Mouse (Mus musculus): ENCODE measurements around the gene Atg14.
"Not testable (repeated sequence)": the region's sequence is repeated elsewhere in the genome, so short reads cannot be mapped to it uniquely, and the experiment has no call there.

Gene Atg14

GRCm38 (mm10) chr14:47551668-47552067 lies 18.8 kb downstream of the Atg14 start:
- no peak for ATAC-seq (ENCODE audit: insufficient number of reproducible peaks, low FRiP score, low TSS enrichment)

GRCm38 (mm10) chr14:47544877-47545276 lies 25.6 kb downstream of the Atg14 start:
- no peak for ATAC-seq (ENCODE audit: insufficient number of reproducible peaks, low FRiP score, low TSS enrichment)

- ATAC-seq (ENCODE audit: insufficient number of reproducible peaks, low FRiP score, low TSS enrichment): no peak
Observed at GRCm38 (mm10) chr14:47544286-47544685, 26.2 kb downstream of the Atg14 start.

GRCm38 (mm10) chr14:47542283-47542682 lies 28.2 kb downstream of the Atg14 start:
- no peak for ATAC-seq (ENCODE audit: insufficient number of reproducible peaks, low FRiP score, low TSS enrichment)

- no peak for ATAC-seq (ENCODE audit: insufficient number of reproducible peaks, low FRiP score, low TSS enrichment)
Observed at GRCm38 (mm10) chr14:47541325-47541948, 29.0 kb downstream of the Atg14 start.

GRCm38 (mm10) chr14:47535096-47535495 lies 35.4 kb downstream of the Atg14 start:
- no peak for ATAC-seq (ENCODE audit: insufficient number of reproducible peaks, low FRiP score, low TSS enrichment)

GRCm38 (mm10) chr14:47534176-47534525 lies 36.3 kb downstream of the Atg14 start:
- no peak for ATAC-seq (ENCODE audit: insufficient number of reproducible peaks, low FRiP score, low TSS enrichment)

GRCm38 (mm10) chr14:47533365-47534175 lies 36.9 kb downstream of the Atg14 start:
- ATAC-seq (ENCODE audit: insufficient number of reproducible peaks, low FRiP score, low TSS enrichment): peak; percentile 16; the same call in 1 of the 2 replicates

GRCm38 (mm10) chr14:47532496-47532895 lies 38.0 kb downstream of the Atg14 start:
- no peak for ATAC-seq (ENCODE audit: insufficient number of reproducible peaks, low FRiP score, low TSS enrichment)

GRCm38 (mm10) chr14:47529592-47529991 lies 40.9 kb downstream of the Atg14 start:
- not testable (repeated sequence) for ATAC-seq (ENCODE audit: insufficient number of reproducible peaks, low FRiP score, low TSS enrichment)

- peak; percentile 71 for ATAC-seq (ENCODE audit: insufficient number of reproducible peaks, low FRiP score, low TSS enrichment)
Observed at GRCm38 (mm10) chr14:47529019-47529418, 41.4 kb downstream of the Atg14 start.

- ATAC-seq (ENCODE audit: insufficient number of reproducible peaks, low FRiP score, low TSS enrichment): no peak
Observed at GRCm38 (mm10) chr14:47528293-47528692, 42.2 kb downstream of the Atg14 start.

- no peak for ATAC-seq (ENCODE audit: insufficient number of reproducible peaks, low FRiP score, low TSS enrichment)
Observed at GRCm38 (mm10) chr14:47527833-47528232, 42.6 kb downstream of the Atg14 start.

GRCm38 (mm10) chr14:47525861-47526260 lies 44.6 kb downstream of the Atg14 start:
- ATAC-seq (ENCODE audit: insufficient number of reproducible peaks, low FRiP score, low TSS enrichment): no peak

GRCm38 (mm10) chr14:47525374-47525773 lies 45.1 kb downstream of the Atg14 start:
- ATAC-seq (ENCODE audit: insufficient number of reproducible peaks, low FRiP score, low TSS enrichment): no peak

- no peak for ATAC-seq (ENCODE audit: insufficient number of reproducible peaks, low FRiP score, low TSS enrichment)
Observed at GRCm38 (mm10) chr14:47522301-47522700, 48.1 kb downstream of the Atg14 start.

GRCm38 (mm10) chr14:47521609-47522008 lies 48.8 kb downstream of the Atg14 start:
- no peak for ATAC-seq (ENCODE audit: insufficient number of reproducible peaks, low FRiP score, low TSS enrichment)

- ATAC-seq (ENCODE audit: insufficient number of reproducible peaks, low FRiP score, low TSS enrichment): no peak
Observed at GRCm38 (mm10) chr14:47520751-47521449, 49.5 kb downstream of the Atg14 start.

GRCm38 (mm10) chr14:47518619-47519018 lies 51.8 kb downstream of the Atg14 start:
- ATAC-seq (ENCODE audit: insufficient number of reproducible peaks, low FRiP score, low TSS enrichment): no peak

- ATAC-seq (ENCODE audit: insufficient number of reproducible peaks, low FRiP score, low TSS enrichment): no peak
Observed at GRCm38 (mm10) chr14:47516755-47517154, 53.7 kb downstream of the Atg14 start.

- no peak for ATAC-seq (ENCODE audit: insufficient number of reproducible peaks, low FRiP score, low TSS enrichment)
Observed at GRCm38 (mm10) chr14:47515636-47516035, 54.8 kb downstream of the Atg14 start.
